ENCODE assay signal across 23 mouse cellular contexts in the genomic region with DNA sequence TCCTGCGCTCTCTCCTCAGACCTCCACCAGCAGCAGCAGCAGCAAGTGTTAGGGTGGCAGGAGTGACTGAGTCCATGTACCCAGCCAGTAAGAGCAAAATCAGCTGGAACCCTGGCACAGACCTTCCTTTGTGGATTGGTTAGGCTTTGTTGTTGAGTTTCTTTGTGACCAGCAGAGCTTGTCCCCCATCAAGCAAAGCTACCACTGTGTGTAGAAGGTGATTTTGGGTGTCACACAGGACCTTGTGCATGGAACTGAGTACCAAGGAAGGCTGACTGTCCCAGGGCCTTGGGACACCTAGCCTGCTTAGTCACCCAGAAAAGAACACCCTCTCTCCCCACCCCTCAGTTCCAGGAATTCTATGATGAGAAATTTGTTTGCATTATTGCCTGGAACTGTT. TPM values are rescaled to one million over a fixed set of nuclear protein-coding genes. Genes with fewer than 3 reads are reported as not detected.
DNase-seq lines count a peak whose midpoint lies in the region; ATAC-seq and TF ChIP-seq lines count a peak whose summit lies in the region.
"Had no signal": no experiment of that assay in that cellular context is flagged by ENCODE, and none has a peak within 500 bp of the region (broad histone marks: within the 10 kb centered on the region; RNA-seq: fewer than 3 reads in every experiment).

No protein-coding gene starts in this region.

- peak overlapping the region; percentile 69 for H3K9ac ChIP-seq in heart, embryonic 13.5 days
- H3K9ac ChIP-seq in lung, embryonic 15.5 days, result no peak overlapping the region
- peak overlapping the region; percentile 33; the same call in 1 of the 2 replicates for H3K9ac ChIP-seq in liver, embryonic 13.5 days
- no peak overlapping the region for H3K9ac ChIP-seq in midbrain, postnatal 0 days (replicated peaks; ENCODE audit: low read length, poor library complexity, severe bottlenecking)
- H3K9ac ChIP-seq: forebrain, embryonic 15.5 days; lung, embryonic 14.5 days; neural tube, embryonic 13.5 days had no signal

- 71% methylated on average over 1 of the region's 1 CpGs for WGBS in heart, embryonic 13.5 days
- whole genome bisulfite sequencing in lung, embryonic 15.5 days, result 81% methylated on average over 1 of the region's 1 CpGs
- 100% methylated on average over 1 of the region's 1 CpGs for WGBS in liver, embryonic 13.5 days (ENCODE audit: insufficient replicate concordance)
- WGBS in midbrain, postnatal 0 days, result 93% methylated on average over 1 of the region's 1 CpGs

- H3K4me2 ChIP-seq in heart, embryonic 13.5 days, result peak overlapping the region; percentile 23; the same call in 1 of the 2 replicates
- H3K4me2 ChIP-seq in lung, embryonic 15.5 days, result no peak overlapping the region
- no peak overlapping the region for H3K4me2 ChIP-seq in liver, embryonic 13.5 days
- no peak overlapping the region for H3K4me2 ChIP-seq in midbrain, postnatal 0 days (ENCODE audit: low read depth, low read length, poor library complexity, severe bottlenecking)
- H3K4me2 ChIP-seq: forebrain, embryonic 15.5 days; lung, embryonic 14.5 days; neural tube, embryonic 13.5 days had no signal

- peak; percentile 57 to 85 for DNase-seq in adrenal gland, adult (ENCODE audit: inconsistent age in 2 of 2, low spot score in 1 of 2)
- DNase-seq in adrenal gland, postnatal 14 days, result no peak
- no peak for DNase-seq in heart, postnatal 4 days
- DNase-seq in lung, postnatal 36 days, result no peak
- no peak for DNase-seq in liver, embryonic 13.5 days
- DNase-seq in midbrain, postnatal 0 days (ENCODE audit: low spot score), result no peak
- DNase-seq: adrenal gland, adult 8-10 months; cerebellum, adult 18-20 months; heart, adult 11 months; kidney, adult 11 months; kidney, postnatal 14 days; layer of hippocampus, adult 9-11 months; lung, embryonic 14.5 days; right cerebral cortex, postnatal 14 days; thymus, postnatal 14 days had no signal

- no peak for TF ChIP-seq CTCF in midbrain, postnatal 0 days (IDR thresholded peaks at IDR 0.05)

- H3K4me1 ChIP-seq in heart, embryonic 13.5 days, result peaks cover 81% of the 10 kb centered on the region
- H3K4me1 ChIP-seq in lung, embryonic 15.5 days, result peaks cover 74% of the 10 kb centered on the region
- H3K4me1 ChIP-seq in liver, embryonic 13.5 days (replicated peaks), result peaks cover 88% of the 10 kb centered on the region
- peaks cover 6% of the 10 kb centered on the region for H3K4me1 ChIP-seq in midbrain, postnatal 0 days (ENCODE audit: insufficient read depth, low read length)

- no peaks in the 10 kb centered on the region for H3K9me3 ChIP-seq in heart, embryonic 13.5 days
- no peaks in the 10 kb centered on the region for H3K9me3 ChIP-seq in lung, embryonic 15.5 days
- no peaks in the 10 kb centered on the region for H3K9me3 ChIP-seq in liver, embryonic 13.5 days (replicated peaks)
- no peaks in the 10 kb centered on the region for H3K9me3 ChIP-seq in midbrain, postnatal 0 days (ENCODE audit: low read length)
- H3K9me3 ChIP-seq: embryonic facial prominence, embryonic 10.5 days; forebrain, embryonic 15.5 days; neural tube, embryonic 13.5 days had no signal

- H3K27ac ChIP-seq in heart, embryonic 13.5 days (replicated peaks), result peak overlapping the region; percentile 86
- H3K27ac ChIP-seq in lung, embryonic 15.5 days, result peak overlapping the region; percentile 51; the same call in 1 of the 2 replicates
- H3K27ac ChIP-seq in liver, embryonic 13.5 days, result peak overlapping the region; percentile 75
- no peak overlapping the region for H3K27ac ChIP-seq in midbrain, postnatal 0 days (ENCODE audit: low read depth, low read length)
- H3K27ac ChIP-seq: embryonic facial prominence, embryonic 10.5 days; forebrain, embryonic 15.5 days; neural tube, embryonic 13.5 days had no signal

- no peaks in the 10 kb centered on the region for H3K27me3 ChIP-seq in heart, embryonic 13.5 days (replicated peaks)
- no peaks in the 10 kb centered on the region for H3K27me3 ChIP-seq in lung, embryonic 15.5 days
- H3K27me3 ChIP-seq in liver, embryonic 13.5 days, result no peaks in the 10 kb centered on the region
- H3K27me3 ChIP-seq in midbrain, postnatal 0 days (ENCODE audit: insufficient read depth, low read length), result no peaks in the 10 kb centered on the region
- H3K27me3 ChIP-seq: forebrain, embryonic 15.5 days; neural tube, embryonic 13.5 days had no signal

- ATAC-seq in heart, embryonic 13.5 days (ENCODE audit: extremely low read depth, insufficient number of reproducible peaks, low FRiP score, low TSS enrichment), result no peak
- ATAC-seq in lung, embryonic 15.5 days (ENCODE audit: borderline replicate concordance, extremely low read depth, low FRiP score, low TSS enrichment), result no peak
- ATAC-seq in liver, embryonic 13.5 days (ENCODE audit: low read depth), result no peak
- no peak for ATAC-seq in midbrain, postnatal 0 days (ENCODE audit: low FRiP score)
- ATAC-seq: CD4-positive, CD25-positive, alpha-beta regulatory T cell, adult 4 months; forebrain, embryonic 15.5 days; hindbrain, embryonic 16.5 days had no signal

- H3K4me3 ChIP-seq in heart, embryonic 13.5 days, result no peak overlapping the region
- H3K4me3 ChIP-seq in lung, embryonic 15.5 days, result no peak overlapping the region
- no peak overlapping the region for H3K4me3 ChIP-seq in liver, embryonic 13.5 days (replicated peaks)
- no peak overlapping the region for H3K4me3 ChIP-seq in midbrain, postnatal 0 days (ENCODE audit: low read depth, low read length)
- H3K4me3 ChIP-seq: embryonic facial prominence, embryonic 10.5 days; erythroblast, embryonic 14.5 days; forebrain, embryonic 15.5 days; neural tube, embryonic 13.5 days had no signal

- H3K36me3 ChIP-seq in heart, embryonic 13.5 days, result peaks cover 33% of the 10 kb centered on the region
- H3K36me3 ChIP-seq in lung, embryonic 15.5 days, result peaks cover 26% of the 10 kb centered on the region
- H3K36me3 ChIP-seq in liver, embryonic 13.5 days, result peaks cover 74% of the 10 kb centered on the region
- peaks cover 10% of the 10 kb centered on the region for H3K36me3 ChIP-seq in midbrain, postnatal 0 days (ENCODE audit: insufficient read depth, low read length)

RNA-seq across cellular contexts. Expression of a gene that starts 5.1 kb away (rescaled TPM):
- 62.4 and 73.8 TPM in 2 replicates for total RNA-seq in adrenal gland, postnatal 14 days (2021)
- 127 and 149 TPM in 2 replicates for polyA plus RNA-seq in heart, embryonic 13.5 days (2015; fragmentation: Nextera tagmentation; extraction: Ambion mirVana)
- total RNA-seq in heart, postnatal 4 days (2021), result 10 to 100 TPM; 76.4 to 80.4 TPM
- 186 TPM in 2 replicates for polyA plus RNA-seq in lung, embryonic 15.5 days (2015; fragmentation: Nextera tagmentation; extraction: Ambion mirVana)
- 135 and 141 TPM in 2 replicates for polyA plus RNA-seq in liver, embryonic 13.5 days (2015; fragmentation: Nextera tagmentation; extraction: Ambion mirVana)
- total RNA-seq in midbrain, postnatal 0 days (2014; rRNA removed), result 48.5 and 48.9 TPM in 2 replicates
- 135 and 142 TPM in 2 replicates for polyA plus RNA-seq in midbrain, postnatal 0 days (2015; fragmentation: Nextera tagmentation; extraction: Ambion mirVana)

RNA-seq across cellular contexts. Expression of a gene that starts 56.8 kb away (rescaled TPM):
- 63.6 and 78.6 TPM in 2 replicates for total RNA-seq in adrenal gland, postnatal 14 days (2021)
- polyA plus RNA-seq in heart, embryonic 13.5 days (2015; fragmentation: Nextera tagmentation; extraction: Ambion mirVana), result 31.2 and 32.9 TPM in 2 replicates
- 10 to 100 TPM; 40.7 to 43.0 TPM for total RNA-seq in heart, postnatal 4 days (2021)
- 48.7 and 52.7 TPM in 2 replicates for polyA plus RNA-seq in lung, embryonic 15.5 days (2015; fragmentation: Nextera tagmentation; extraction: Ambion mirVana)
- polyA plus RNA-seq in liver, embryonic 13.5 days (2015; fragmentation: Nextera tagmentation; extraction: Ambion mirVana), result 20.9 and 23.7 TPM in 2 replicates
- total RNA-seq in midbrain, postnatal 0 days (2014; rRNA removed), result 63.6 and 75.0 TPM in 2 replicates
- 32.1 and 35.3 TPM in 2 replicates for polyA plus RNA-seq in midbrain, postnatal 0 days (2015; fragmentation: Nextera tagmentation; extraction: Ambion mirVana)

Comparison
In these comparisons a context has a peak if more than half of its experiments do, and no peak if none do; other contexts are left out.
1. DNase-seq: peak in adrenal gland, adult (2 of 2); none in adrenal gland, postnatal 14 days (single experiment), heart, postnatal 4 days (single experiment), lung, postnatal 36 days (single experiment), liver, embryonic 13.5 days (single experiment) and midbrain, postnatal 0 days (single experiment).
2. H3K9ac ChIP-seq: peak in heart, embryonic 13.5 days (single experiment) and liver, embryonic 13.5 days (single experiment); none in lung, embryonic 15.5 days (single experiment) and midbrain, postnatal 0 days (single experiment).